Mouse (Mus musculus) v-Abl transformed pro-B cells (cell line): Measurements from ENCODE around the gene Il31ra.

Source experiments
- in situ Hi-C, 2 experiments: fragments of 400-800 bp; cut with MboI; formaldehyde crosslinking; loops; one replicate each; pipeline ENCODE4 v1.15.1; 2025; ENCODE audit not compliant: unreplicated experiment in 2 of 2

The Il31ra gene

DNA sequence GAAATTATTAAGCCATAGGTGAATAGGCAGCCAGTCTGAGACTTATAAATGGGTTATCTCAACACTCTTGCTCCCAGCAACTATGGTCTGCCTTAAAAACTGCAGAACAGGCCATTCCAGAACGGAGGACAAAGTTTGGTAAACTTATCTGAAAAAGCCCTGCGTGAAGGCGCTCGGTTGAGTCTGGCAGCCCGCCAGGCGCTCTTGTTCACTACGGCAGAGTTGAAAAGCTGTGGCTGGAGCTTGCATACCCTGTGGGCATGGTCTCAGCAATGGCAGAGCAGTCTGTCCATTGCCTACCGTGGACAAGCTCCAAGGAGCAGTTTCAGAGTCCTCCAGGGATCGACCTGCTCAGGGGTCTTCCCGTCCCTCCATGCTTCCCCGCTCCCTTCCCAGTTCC lies 82.9 kb downstream of the Il31ra start:
- in situ Hi-C loops = loop anchor here in 1 of 2 experiments (25.0 kb wide), 3 partner anchors 774 to 1099 kb away; no protein-coding TSS in a partner anchor

DNA sequence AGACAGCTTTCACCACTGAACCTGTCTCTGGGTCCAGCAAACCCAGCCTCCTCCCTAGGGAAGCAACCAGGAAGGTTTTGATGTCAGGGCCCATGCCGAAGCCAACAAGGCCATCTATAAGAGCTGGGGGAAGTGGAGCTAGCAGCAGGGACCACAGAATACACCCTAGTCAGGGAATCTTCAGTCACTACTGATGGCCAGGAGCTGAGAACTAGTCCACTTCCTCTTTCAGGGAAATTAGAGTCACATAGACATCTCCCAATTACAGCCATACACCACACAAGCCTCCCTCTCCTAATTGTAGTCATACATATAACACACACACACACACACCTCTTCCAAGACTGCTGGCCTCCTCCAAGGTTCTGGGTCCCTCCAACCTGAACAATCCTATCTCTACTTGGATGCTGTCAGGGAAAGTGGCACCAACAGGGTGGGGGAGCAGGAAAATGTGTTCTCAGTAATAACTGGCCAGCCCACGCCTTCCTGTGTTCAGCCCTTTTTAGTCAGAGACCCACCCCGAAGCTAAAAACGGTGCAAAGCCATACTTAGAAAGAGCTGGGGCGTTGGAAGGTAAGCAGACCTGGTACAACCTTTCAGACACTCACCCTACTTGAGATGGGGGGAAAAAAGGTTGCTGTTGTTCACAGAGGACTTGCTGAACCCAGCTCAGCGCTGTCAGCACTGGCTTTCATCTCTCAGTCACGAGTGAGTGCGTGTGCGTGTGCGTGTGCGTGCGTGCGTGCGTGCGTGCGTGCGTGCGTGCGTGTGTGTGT lies 83.5 kb downstream of the Il31ra start:
- in situ Hi-C loops = loop anchor here in 1 of 2 experiments (25.0 kb wide), 3 partner anchors 773 to 1098 kb away; no protein-coding TSS in a partner anchor

DNA sequence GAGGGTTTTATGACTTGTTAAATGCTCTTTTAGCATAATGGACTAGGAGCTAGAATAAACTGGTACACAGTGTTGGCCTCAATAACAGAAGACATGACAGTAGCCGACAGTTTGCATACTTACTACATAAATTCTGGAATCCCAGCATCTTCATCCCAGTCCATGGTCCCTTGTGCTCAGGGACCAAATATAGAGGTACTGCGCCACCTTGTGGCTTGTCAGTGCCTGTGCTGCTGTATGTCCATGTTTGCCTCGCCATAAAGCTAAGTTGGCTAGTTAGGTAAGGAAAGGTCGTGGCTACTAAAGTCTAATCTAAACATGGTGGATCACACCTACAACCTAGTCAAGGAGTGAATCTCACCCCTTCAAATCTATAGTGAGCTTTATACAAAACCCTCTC lies 84.7 kb downstream of the Il31ra start:
- in situ Hi-C loops = loop anchor here in 1 of 2 experiments (25.0 kb wide), 3 partner anchors 772 to 1097 kb away; no protein-coding TSS in a partner anchor

DNA sequence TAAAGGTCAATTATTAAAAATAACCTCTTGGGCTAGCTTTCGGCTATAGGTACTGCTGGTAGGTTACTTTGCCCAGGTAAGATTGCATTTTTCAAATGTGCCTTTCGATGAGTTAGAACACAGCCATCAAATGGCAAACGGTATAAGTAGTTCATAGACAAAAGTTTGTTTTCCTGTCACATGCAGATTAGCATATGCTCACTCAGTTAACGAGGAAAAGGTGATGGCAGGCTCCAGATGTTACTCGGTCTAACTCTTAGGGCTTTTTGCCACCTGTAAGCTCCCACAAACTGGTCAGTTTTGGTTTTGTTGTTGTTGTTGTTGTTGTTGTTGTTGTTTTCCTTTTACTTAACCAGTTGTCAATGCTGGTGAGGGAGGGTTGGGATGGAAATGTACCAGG lies 85.7 kb downstream of the Il31ra start:
- in situ Hi-C loops = loop anchor here in 1 of 2 experiments (25.0 kb wide), 3 partner anchors 771 to 1096 kb away; no protein-coding TSS in a partner anchor

DNA sequence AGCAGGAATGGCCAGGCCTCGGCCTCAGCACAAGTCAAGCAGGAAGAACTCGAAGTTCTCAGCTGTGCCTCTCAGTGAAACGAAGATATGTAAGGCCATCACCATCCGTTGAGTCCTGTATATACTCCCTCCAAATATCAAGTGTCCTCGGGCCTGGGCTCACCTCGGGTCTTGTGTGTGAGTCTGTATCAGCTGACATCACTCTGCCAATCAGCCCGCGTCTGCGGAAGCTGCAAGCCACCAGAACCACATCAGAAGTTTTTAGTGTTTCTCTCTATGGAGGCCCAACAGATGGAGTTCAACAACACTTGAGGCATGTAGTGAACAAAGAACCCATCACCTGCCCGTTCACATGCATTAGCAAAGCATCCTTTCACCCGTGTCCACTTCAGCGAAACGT lies 86.5 kb downstream of the Il31ra start:
- in situ Hi-C loops = loop anchor here in 1 of 2 experiments (25.0 kb wide), 3 partner anchors 770 to 1095 kb away; no protein-coding TSS in a partner anchor

DNA sequence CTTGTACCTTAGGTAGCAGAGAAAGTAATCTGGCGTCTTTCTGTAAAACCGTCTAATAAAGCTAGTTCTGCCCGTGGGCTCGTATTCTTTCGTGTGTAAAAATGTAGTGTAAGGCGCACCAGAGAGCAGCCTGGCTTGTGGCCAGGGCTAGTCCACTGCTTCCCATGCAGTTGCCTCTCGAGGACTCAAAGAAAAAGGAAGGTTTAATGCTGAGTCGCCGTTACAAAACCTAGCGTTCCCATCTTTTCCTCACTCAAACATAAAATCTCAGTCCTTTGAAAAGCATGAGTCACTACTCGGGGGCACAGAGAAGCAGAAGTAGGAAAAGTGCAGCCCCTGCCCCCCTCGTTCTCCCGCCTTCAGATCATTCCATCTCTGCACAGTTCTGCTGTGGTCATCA lies 87.4 kb downstream of the Il31ra start:
- in situ Hi-C loops = loop anchor here in 1 of 2 experiments (25.0 kb wide), 3 partner anchors 769 to 1094 kb away; no protein-coding TSS in a partner anchor

DNA sequence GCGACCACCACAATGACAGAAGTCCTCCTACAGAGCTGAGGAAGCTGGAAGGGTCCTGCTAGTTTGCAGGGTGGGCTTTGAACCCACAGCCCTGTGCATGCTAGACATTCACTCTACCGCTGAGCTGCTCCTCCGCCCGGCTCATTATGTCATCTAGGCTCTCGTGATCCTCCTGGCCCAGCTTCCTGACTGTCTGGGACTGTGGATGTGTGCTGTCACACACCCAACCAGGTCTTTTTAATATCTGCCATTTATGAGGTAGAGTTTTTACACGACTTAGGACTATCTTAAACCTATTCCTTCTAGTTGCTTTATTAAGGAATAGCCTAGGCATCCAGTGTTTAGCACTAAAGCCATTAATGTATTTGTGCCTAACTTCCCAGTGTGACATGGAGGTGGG lies 88.7 kb downstream of the Il31ra start:
- in situ Hi-C loops = loop anchor here in 1 of 2 experiments (25.0 kb wide), 3 partner anchors 768 to 1093 kb away; no protein-coding TSS in a partner anchor

DNA sequence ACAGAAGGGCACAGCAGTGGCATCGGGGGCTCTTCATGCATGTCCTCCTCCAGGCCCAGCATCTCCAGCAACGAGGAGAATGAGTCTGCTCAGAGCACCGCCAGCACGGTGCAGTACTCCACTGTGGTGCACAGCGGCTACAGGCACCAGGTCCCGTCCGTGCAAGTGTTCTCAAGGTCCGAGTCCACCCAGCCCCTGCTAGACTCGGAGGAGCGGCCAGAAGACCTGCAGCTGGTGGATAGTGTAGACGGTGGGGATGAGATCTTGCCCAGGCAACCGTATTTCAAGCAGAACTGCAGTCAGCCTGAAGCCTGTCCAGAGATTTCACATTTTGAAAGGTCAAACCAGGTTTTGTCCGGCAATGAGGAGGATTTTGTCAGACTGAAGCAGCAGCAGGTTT lies 90.3 kb downstream of the Il31ra start:
- in situ Hi-C loops = loop anchor here in 1 of 2 experiments (25.0 kb wide), 3 partner anchors 767 to 1092 kb away; no protein-coding TSS in a partner anchor

DNA sequence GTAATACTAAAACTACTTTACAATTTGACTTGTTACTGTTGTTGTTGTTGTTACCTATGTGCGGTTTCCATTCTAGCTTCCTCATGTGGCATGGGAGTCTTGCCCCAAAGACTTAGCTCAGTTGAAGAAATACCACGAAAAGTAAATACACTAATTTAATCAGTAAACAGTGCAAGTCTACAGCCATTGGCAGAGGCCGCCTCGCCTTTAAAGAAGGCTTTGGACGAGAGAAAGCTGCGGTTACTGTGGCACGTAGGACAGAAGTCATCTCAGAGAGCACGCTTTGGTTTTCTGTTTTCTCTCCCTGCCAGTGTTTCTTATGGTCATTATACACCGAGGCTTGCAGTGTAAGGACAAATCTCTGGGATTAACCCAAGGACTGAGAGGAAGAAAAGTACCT lies 93.7 kb downstream of the Il31ra start:
- in situ Hi-C loops = loop anchor here in 1 of 2 experiments (25.0 kb wide), 3 partner anchors 763 to 1088 kb away; no protein-coding TSS in a partner anchor

DNA sequence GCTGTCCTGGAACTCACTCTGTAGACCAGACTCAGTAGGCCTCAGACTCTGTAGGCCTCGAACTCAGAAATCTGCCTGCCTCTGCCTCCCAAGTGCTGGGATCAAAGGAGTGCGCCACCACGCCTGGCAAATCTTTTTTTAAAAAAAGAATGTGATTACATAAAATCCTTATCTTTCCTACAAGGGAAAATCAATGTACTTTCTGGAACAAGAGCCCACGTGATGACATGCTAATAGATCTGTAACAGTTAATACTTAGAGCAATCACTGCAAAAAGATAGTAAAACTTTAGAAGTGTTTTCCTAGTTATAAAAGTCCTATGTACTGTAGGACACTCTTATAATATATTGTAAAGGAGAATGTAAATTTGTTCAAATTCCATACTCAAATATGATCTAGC lies 94.1 kb downstream of the Il31ra start:
- in situ Hi-C loops = loop anchor here in 1 of 2 experiments (25.0 kb wide), 3 partner anchors 763 to 1088 kb away; no protein-coding TSS in a partner anchor

DNA sequence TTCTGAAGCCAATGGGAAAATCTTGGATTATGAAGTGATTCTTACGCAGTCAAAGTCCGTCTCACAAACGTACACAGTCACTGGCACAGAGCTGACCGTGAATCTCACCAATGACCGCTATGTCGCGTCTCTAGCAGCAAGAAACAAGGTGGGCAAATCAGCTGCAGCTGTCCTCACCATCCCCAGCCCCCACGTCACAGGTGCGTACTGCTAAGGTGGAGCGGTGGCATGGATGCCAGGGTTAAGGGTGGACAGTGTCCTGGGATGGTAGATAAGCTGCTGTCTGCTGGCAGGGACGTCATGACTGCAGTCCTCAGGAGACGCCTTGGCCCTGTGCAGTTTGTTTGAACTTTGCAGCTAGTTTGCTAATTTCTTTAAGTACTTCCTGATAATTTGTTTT lies 99.6 kb downstream of the Il31ra start:
- in situ Hi-C loops = no loop called here

DNA sequence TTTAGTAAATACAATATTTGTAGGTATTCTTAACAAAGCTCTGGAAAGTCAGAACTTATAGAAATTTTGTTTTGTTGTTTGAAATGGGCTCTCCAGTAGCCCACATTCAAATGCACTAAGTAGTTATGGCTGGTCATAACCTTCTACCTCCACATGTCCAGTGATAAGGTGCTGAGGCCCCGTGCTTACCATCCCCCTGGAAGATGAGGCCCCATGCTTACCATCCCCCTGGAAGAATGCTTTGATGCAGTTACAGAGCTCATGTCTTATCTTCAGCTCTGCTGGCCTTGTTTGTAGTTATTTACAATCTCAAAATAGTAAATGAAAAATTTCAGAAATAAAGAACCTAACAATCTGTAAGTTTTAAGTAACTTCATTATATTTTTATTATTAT lies 101.9 kb downstream of the Il31ra start:
- in situ Hi-C loops = no loop called here

DNA sequence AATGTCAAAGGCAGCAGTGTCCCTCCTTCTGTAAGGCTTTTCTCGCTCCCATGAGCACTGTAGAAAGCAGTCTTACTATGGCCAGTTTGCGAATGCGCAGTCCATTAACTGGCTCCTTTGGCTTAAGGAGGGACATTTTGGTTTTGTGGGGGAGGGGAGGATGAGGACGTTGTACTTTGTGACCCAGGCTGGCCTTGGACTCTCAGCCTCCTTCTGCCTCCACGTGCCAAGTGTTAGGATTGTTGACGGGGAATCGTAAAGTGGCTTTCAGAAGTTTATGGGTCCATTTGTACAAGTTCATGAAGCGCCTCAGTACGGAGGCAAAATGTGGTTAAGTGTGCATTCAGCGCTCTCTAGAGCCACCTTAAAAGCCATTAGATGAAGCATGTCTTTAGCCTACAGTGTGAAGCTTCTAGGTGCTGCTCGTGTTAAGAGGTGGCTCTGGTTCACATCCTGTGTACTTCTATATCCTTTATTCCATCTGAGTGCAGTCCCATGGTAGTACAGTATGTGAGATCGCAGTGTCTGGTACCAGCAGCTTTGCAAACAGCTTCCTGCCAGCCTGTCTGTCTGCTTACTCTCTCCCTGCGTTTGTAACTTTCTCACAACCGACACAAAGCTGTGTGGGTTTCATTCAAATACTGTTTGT lies 102.4 kb downstream of the Il31ra start:
- in situ Hi-C loops = no loop called here

DNA sequence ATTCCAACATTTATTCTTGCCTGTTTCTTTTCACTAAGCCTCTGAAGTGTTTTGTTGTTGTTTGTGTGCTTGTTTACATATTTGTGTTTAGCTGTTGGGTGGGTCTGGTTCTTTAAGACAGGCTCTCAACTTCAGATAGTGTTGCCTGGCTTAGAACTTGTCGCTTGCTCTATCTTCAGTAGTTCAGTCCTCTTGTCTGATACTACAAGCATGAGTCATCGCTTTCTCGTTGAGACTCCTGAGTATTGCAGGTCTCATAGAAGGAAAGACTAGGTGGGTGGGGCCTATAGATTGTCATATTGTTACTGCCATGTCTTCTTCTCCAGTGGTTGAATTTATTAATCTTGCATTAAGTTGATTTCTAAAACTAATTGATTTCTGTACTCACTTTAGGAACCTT lies 104.1 kb downstream of the Il31ra start:
- in situ Hi-C loops = no loop called here

DNA sequence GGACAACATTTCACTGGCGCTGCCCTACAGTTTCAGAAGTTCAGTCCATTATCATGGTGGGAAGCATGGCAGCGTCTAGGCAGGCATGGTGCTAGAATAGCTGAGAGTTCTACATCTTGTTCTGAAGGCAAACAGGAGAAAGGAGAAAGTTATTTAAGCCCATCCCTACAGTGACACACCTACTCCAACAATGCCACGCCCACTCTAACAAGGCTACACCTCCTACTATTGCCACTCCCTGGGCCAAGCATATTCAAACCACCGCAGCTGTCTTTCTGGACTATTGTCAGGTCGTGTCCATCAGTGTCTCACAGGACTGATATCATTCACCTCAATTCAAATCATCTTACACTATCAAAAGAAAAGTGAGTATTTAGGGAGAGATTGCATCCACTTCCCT lies 107.5 kb downstream of the Il31ra start:
- in situ Hi-C loops = no loop called here

DNA sequence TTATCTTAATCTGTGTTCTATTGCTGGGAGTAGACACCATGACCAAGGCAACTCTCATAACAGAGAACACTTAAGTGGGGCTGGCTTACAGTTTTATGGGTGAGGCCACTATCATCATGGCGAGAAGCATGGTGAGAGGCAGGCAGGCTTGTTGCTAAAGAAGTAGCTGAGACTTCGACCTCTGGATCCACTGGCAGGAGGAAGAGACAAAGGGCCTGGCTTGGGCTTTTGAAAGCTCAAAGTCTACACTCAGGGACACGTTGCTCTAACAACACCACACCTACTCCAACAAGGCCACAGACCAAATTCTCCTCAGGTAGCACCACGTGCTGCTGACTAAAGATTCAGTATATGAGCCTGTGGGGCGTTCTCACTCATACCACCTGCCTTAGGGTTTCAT lies 107.9 kb downstream of the Il31ra start:
- in situ Hi-C loops = no loop called here

DNA sequence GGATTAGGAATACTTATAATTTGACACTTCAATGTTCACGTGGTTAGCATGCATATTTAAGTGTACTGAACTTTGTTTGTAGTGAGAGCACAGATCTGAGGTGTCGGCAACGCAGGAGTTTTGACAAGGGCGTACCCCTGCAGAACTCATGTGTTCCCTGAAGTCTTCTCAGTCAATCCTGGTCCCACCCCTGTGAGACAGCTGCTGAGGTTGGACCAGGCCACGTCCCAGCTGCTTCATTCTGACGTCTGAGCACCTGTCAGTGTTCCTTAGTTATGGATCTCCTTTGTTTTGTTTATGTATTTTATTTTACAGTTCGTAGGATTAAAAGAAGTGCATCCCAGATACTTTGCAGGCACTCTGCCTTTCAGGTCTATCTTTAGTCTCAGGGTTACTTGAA lies 111.1 kb downstream of the Il31ra start:
- in situ Hi-C loops = no loop called here

DNA sequence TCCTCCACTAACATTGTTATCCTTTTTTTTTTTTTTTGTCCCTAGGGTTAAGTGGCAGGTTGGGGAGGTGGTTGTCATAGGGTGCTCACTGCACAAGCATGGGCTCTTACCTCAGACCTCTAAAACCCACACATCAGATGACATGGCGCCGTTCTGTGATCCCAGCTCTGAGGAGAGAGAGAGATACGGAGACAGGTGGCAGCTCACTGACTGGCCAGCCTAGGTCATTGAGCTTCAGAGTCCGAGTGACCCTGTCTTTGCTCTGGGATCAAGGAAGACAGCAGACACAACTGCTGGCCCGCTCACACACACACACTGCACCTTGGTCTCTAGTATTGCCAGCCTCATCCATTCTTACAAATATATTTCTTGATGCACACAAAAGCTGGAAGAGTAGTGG lies 111.6 kb downstream of the Il31ra start:
- in situ Hi-C loops = no loop called here

DNA sequence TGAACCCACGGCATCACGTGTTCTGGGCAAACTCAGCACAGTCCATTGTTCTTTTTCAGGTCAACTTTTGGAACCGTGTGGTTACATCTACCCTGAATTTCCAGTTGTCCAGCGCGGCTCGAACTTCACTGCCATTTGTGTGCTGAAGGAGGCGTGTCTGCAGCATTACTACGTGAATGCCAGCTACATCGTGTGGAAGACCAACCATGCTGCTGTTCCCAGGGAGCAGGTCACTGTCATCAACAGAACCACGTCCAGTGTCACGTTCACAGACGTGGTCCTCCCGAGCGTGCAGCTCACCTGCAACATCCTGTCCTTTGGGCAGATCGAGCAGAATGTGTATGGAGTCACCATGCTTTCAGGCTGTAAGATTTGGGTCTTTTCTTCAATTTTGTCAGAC lies 114.2 kb downstream of the Il31ra start:
- in situ Hi-C loops = no loop called here

DNA sequence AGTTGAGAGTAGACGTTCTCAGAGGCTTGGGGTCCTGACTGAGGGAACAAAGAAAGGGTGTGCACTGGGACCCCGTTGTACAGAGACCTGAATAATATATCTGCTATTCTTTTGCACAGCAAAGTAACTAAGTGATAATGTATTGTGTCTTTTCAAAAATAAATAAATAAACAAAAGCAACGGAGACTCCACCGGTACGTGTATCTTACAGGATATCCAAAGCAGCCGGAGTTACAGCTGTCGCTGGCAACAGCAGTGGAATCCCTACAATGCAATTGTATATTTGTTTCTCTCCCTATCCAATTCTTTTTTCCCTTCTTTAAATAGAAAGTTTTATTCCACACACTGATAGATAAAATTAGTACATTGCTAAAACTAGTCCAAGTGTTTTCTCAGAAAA lies 115.1 kb downstream of the Il31ra start:
- in situ Hi-C loops = no loop called here
